Mouse (Mus musculus): ENCODE data around the gene Chchd6.

Chchd6 gene

GRCm38 (mm10) chr6:89585696-89586095 lies 9.8 kb downstream of the Chchd6 start:
- in situ Hi-C loops (cut with MboI) = no loop called here

- in situ Hi-C loops (cut with MboI) = no loop called here
These were observed 10.6 kb downstream of the Chchd6 start for GRCm38 (mm10) chr6:89584634-89585409.

- in situ Hi-C loops (cut with MboI) = no loop called here
These were observed 12.3 kb downstream of the Chchd6 start for GRCm38 (mm10) chr6:89583170-89583569.

GRCm38 (mm10) chr6:89574641-89575040 lies 20.8 kb downstream of the Chchd6 start:
- in situ Hi-C loops (cut with MboI) = no loop called here

GRCm38 (mm10) chr6:89573768-89574167 lies 21.7 kb downstream of the Chchd6 start:
- in situ Hi-C loops (cut with MboI) = no loop called here

- in situ Hi-C loops (cut with MboI) = no loop called here
These were observed 22.4 kb downstream of the Chchd6 start for GRCm38 (mm10) chr6:89572921-89573636.

GRCm38 (mm10) chr6:89569370-89569769 lies 26.1 kb downstream of the Chchd6 start:
- in situ Hi-C loops (cut with MboI) = no loop called here

- in situ Hi-C loops (cut with MboI) = no loop called here
These were observed 28.7 kb downstream of the Chchd6 start for GRCm38 (mm10) chr6:89566740-89567139.

- in situ Hi-C loops (cut with MboI) = no loop called here
These were observed 32.1 kb downstream of the Chchd6 start for GRCm38 (mm10) chr6:89563381-89563780.

- in situ Hi-C loops (cut with MboI) = no loop called here
These were observed 34.6 kb downstream of the Chchd6 start for GRCm38 (mm10) chr6:89560826-89561225.

- in situ Hi-C loops (cut with MboI) = loop anchor here (10.0 kb wide), 1 partner anchor 623 kb away; no protein-coding TSS in a partner anchor
These were observed 37.8 kb downstream of the Chchd6 start for GRCm38 (mm10) chr6:89557654-89558053.

- in situ Hi-C loops (cut with MboI) = loop anchor here (10.0 kb wide), 1 partner anchor 622 kb away; no protein-coding TSS in a partner anchor
These were observed 38.9 kb downstream of the Chchd6 start for GRCm38 (mm10) chr6:89556566-89556965.

GRCm38 (mm10) chr6:89555971-89556370 lies 39.5 kb downstream of the Chchd6 start:
- in situ Hi-C loops (cut with MboI) = loop anchor here (10.0 kb wide), 1 partner anchor 621 kb away; no protein-coding TSS in a partner anchor

GRCm38 (mm10) chr6:89554029-89554428 lies 41.4 kb downstream of the Chchd6 start:
- in situ Hi-C loops (cut with MboI) = loop anchor here (10.0 kb wide), 1 partner anchor 619 kb away; no protein-coding TSS in a partner anchor

- in situ Hi-C loops (cut with MboI) = loop anchor here (10.0 kb wide), 1 partner anchor 618 kb away; no protein-coding TSS in a partner anchor
These were observed 42.3 kb downstream of the Chchd6 start for GRCm38 (mm10) chr6:89553012-89553704.

- in situ Hi-C loops (cut with MboI) = loop anchor here (10.0 kb wide), 1 partner anchor 618 kb away; no protein-coding TSS in a partner anchor
These were observed 43.0 kb downstream of the Chchd6 start for GRCm38 (mm10) chr6:89552321-89553011.

GRCm38 (mm10) chr6:89549157-89549556 lies 46.3 kb downstream of the Chchd6 start:
- in situ Hi-C loops (cut with MboI) = no loop called here

GRCm38 (mm10) chr6:89547951-89548350 lies 47.5 kb downstream of the Chchd6 start:
- in situ Hi-C loops (cut with MboI) = no loop called here

- in situ Hi-C loops (cut with MboI) = no loop called here
These were observed 57.2 kb downstream of the Chchd6 start for GRCm38 (mm10) chr6:89538102-89538751.

GRCm38 (mm10) chr6:89535626-89536225 lies 59.7 kb downstream of the Chchd6 start:
- in situ Hi-C loops (cut with MboI) = no loop called here

GRCm38 (mm10) chr6:89524766-89525165 lies 70.7 kb downstream of the Chchd6 start:
- in situ Hi-C loops (cut with MboI) = no loop called here

Measured in mature B cell (primary cell).